Mouse (Mus musculus): ENCODE results near the gene Gm867. TPM values are rescaled to one million over a fixed set of nuclear protein-coding genes. Genes with fewer than 3 reads are reported as not detected.

Gene Gm867
- 0.54 and 0.87 TPM in 2 replicates for polyA plus RNA-seq (2012; rRNA removed; ENCODE audit: low replicate concordance)

DNA sequence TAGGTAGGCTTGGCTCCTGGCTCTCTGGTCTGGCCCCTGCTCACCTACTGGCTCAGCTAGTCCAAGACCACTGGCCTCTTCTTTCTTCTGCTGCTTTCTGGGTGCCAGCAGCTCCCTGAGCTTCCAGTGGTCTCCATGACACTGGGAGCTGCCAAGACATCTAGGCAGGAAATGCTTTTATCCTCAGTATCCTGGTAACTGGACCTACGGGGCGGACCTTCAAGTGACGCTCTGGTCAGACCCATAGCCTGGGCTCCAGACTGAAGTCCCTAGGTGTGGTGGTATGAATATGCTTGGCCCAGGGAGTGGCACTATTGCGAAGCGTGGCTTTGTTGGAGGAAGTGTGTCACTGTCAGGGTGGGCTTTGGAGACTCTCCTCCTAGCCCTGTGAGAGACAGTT, at the start of gene Gm867:
TSS of gene Gm867 (minus strand) at position 153 of the 400 bp plus-strand sequence.

DNA sequence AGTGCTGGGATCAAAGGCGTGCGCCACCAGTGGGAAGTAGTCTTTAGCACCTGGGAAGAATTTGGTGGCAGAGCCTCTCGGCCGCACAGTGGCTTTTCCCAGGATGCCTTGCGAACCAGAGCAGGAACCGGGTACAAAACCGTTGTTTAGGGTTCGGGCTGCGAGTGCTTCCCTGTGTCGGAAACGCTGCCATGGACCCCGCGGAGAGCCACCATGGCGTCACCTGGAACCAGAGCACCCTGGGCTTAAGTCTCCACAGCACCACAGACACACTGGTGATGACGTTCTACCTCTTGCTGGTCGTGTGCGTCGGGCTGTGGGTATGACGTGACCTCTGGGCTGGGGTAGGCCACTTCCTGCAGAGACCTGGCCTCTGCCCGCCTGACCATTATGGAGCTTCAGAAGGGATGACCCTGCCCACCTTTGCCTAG, 13.9 kb upstream of the Gm867 start, which contains the start of gene Gm5134:
TSS of gene Gm5134 (plus strand) at position 134 of the 431 bp plus-strand sequence.

DNA sequence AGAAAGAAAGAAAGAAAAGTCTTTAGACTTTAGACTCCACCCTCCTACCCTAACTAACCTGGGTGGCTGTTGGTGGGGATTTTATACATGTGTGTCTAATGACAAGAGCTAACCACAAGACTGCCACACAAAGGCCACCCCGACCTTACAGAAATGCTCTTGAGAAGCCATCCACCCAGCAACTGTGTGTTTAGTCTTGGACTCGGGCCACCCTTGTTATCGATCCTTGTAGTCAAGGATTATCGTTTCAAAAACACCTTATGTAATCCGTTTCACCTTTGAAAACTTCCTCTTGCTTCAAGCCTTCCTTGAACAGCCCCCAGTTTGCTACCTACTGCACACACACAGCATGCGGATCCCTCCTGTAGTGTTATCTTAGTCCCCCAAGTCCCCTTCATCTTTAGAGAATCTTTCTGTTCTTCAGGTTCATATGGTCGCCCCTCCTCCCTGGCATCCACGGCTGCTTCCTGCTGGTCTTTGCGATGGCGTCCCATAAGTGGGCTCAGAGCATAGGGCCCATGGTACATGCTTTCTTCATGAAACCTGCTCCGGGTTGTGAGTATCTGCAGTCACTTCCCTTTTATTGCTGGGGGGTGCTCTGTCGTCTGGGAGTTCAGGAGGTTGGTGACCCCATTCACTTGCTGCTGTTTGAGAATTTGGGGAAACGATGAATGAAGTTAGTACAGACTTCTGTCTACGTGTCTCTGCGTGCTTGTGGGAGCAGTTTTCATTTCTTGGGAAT, 2.4 kb upstream of the Gm867 start, which contains the start of gene Vpreb3:
TSS of gene Vpreb3 (plus strand) at position 322 of the 742 bp plus-strand sequence.

DNA sequence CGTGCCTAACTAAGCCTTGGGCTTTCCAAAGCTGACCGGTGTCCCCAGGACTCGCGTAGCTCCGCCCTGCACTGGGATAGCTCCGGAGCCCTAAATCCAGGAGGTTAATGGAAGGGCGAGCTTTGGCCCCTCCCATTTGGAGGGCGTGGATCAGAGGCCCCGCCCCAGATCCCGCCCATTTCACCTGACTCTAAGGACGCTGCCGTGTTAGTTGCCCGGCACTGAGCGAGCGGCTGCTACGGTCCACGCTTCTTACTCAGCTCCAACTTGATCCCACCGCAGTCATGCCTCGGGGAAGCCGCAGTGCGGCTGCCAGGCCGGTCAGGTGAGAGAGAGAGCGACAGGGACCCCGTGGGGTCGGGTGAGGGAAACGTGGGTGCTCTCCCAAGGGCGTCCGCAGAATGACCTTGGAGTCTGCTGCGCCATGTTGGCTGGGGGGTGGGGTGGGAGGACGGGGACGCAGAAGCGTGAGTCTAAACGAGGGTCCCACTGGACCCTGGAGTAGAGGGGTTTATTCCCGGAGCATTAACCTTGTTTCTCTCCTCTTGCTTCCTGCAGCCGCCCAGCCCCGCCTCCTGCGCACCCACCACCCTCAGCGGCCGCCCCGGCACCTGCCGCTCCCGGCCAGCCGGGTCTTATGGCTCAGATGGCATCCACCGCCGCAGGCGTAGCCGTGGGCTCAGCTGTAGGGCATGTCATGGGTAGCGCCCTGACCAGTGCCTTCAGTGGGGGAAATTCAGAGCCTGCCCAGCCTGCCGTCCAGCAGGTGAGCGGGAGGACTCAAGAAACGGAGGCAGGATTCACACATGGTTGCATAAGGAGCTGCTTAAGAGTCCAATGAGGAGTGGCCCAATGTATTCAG, 4.6 kb downstream of the Gm867 start, which contains the start of gene Mmp11:
TSS of gene Mmp11 (minus strand) at position 817 of the 862 bp plus-strand sequence.

DNA sequence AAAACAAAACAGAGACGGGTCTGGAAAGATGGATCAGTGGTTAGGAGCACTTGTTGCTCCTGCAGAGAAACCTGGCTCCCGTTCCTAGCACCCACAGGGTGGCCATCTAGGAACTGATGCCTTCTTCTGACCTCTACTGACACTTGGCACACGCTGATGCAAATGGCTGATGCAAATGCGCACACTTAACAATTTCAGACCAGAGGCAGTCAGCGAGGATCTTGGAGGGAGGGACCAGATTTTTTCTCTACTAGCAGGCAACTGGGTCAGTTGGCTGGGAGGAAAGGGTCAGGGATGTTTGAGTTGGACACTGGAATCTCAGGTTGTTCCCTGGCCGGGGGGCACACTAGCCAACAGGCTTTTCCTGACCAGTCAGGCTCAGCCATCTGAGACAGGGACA, 7.6 kb downstream of the Gm867 start, which contains the start of gene Chchd10:
TSS of gene Chchd10 (plus strand) at position 240 of the 400 bp plus-strand sequence.

DNA sequence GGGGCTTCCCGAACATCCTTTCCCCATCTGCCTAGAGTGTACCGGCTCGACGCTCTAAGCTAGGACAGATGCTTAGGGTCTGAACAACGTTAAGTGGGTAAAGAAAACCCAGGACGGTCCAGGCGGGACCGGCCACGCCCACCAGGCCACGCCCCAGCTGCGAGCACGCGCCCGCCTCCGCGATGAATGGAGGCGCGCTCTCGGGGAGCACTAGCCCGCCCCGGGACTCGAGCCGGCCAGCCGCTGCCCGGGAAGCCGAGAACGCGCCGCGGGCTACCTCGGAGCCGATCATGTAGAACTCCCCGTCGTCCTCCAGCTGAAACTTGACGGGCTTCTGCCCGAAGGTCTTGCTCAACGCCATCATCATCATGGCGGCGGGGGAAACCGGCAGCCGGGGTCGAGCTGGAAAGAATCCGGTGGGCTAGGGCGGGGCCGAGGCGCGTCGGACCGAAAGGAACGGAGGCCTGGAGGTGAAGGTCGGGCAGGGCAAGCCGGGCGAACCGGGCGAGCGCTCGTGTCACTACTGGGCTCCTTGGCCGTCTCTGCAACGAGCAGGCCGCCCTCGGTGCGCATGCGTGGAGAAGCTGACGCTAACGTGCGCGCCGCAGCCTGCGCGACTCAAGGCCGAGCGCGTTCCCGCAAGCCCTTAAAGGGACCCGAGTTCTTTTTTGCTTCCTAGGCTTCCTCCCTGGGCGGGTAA, 19.3 kb downstream of the Gm867 start, which contains the start of gene Smarcb1:
TSS of gene Smarcb1 (minus strand) at position 592 of the 700 bp plus-strand sequence.

DNA sequence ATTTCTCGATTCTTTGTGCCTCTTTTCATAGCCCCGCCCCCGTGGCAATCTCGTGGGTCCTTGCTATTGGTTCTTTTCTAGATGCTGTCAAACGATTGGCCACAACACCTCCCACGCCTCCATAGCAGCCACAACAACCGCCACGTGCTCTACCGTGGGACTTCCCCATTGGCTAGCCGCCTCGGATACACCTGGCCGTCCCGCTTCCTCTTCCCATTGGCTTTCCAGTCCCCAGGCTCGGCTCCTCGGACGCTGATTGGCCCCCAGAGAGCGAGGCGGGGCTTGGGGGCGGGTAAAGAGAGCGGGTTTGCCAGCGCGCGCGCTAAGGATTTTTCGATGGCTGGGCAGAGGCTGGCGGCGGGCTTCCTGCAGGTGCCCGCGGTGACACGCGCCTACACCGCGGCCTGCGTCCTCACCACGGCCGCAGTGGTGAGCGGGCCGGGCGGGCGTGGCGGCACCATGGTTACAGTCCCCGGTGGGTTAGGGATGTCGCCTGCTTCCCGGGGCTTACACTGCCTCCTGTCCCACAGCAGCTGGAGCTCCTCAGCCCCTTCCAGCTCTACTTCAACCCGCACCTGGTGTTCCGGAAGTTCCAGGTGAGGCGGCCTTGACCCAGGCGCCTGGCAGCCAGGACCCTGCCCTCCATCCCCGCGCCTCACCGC, 47.3 kb downstream of the Gm867 start, which contains the start of gene Derl3:
TSS of gene Derl3 (plus strand) at position 325 of the 662 bp plus-strand sequence.

Other genes starting within 250 kb of the Gm867 start
- 33.4 and 65.4 TPM in 2 replicates for gene Cabin1, start 176.3 kb downstream of the Gm867 start, polyA plus RNA-seq (2012; rRNA removed; ENCODE audit: low replicate concordance)
- 98.3 and 207 TPM in 2 replicates for gene Ddt, start 167.3 kb downstream of the Gm867 start, polyA plus RNA-seq (2012; rRNA removed; ENCODE audit: low replicate concordance)
- gene Gm20441, start 159.7 kb downstream of the Gm867 start, polyA plus RNA-seq (2012; rRNA removed; ENCODE audit: low replicate concordance): 0.21 and 0.37 TPM in 2 replicates
- gene Gstt3, start 159.3 kb downstream of the Gm867 start, polyA plus RNA-seq (2012; rRNA removed; ENCODE audit: low replicate concordance): 27.3 and 28.0 TPM in 2 replicates
- gene Gstt1, start 142.1 kb downstream of the Gm867 start, polyA plus RNA-seq (2012; rRNA removed; ENCODE audit: low replicate concordance): 113 and 180 TPM in 2 replicates
- gene Gstt4, start 118.1 kb downstream of the Gm867 start, polyA plus RNA-seq (2012; rRNA removed; ENCODE audit: low replicate concordance): 0.17 TPM in 1 of 2 replicates, not detected in the other
- 163 and 231 TPM in 2 replicates for gene Gstt2, start 103.2 kb downstream of the Gm867 start, polyA plus RNA-seq (2012; rRNA removed; ENCODE audit: low replicate concordance)
- 463 and 1,518 TPM in 2 replicates for gene Mif, start 80.4 kb downstream of the Gm867 start, polyA plus RNA-seq (2012; rRNA removed; ENCODE audit: low replicate concordance)
- gene Derl3, start 47.3 kb downstream of the Gm867 start, polyA plus RNA-seq (2012; rRNA removed; ENCODE audit: low replicate concordance): 5.6 and 9.5 TPM in 2 replicates
- gene Smarcb1, start 19.1 kb downstream of the Gm867 start, polyA plus RNA-seq (2012; rRNA removed; ENCODE audit: low replicate concordance): 49.5 and 67.8 TPM in 2 replicates
- gene Chchd10, start 7.5 kb downstream of the Gm867 start, polyA plus RNA-seq (2012; rRNA removed; ENCODE audit: low replicate concordance): 285 and 313 TPM in 2 replicates
- gene Mmp11, start 4.2 kb downstream of the Gm867 start, polyA plus RNA-seq (2012; rRNA removed; ENCODE audit: low replicate concordance): 59.5 and 159 TPM in 2 replicates
- gene Vpreb3, start 2.4 kb upstream of the Gm867 start, polyA plus RNA-seq (2012; rRNA removed; ENCODE audit: low replicate concordance): 0.40 and 1.9 TPM in 2 replicates
- 0.10 TPM in 1 of 2 replicates, not detected in the other for gene Gm5134, start 13.8 kb upstream of the Gm867 start, polyA plus RNA-seq (2012; rRNA removed; ENCODE audit: low replicate concordance)
- 4.9 and 8.6 TPM in 2 replicates for gene Zfp280b, start 92.0 kb upstream of the Gm867 start, polyA plus RNA-seq (2012; rRNA removed; ENCODE audit: low replicate concordance)
- gene Slc5a4b, start 170.3 kb upstream of the Gm867 start, polyA plus RNA-seq (2012; rRNA removed; ENCODE audit: low replicate concordance): not detected in 2 replicates
- gene Slc5a4a, start 206.8 kb upstream of the Gm867 start, polyA plus RNA-seq (2012; rRNA removed; ENCODE audit: low replicate concordance): not detected in 2 replicates